Mouse (Mus musculus): ENCODE results near the gene Anapc7. TPM values are rescaled to one million over a fixed set of nuclear protein-coding genes. Genes with fewer than 3 reads are reported as not detected.

The Anapc7 gene
- polyA plus RNA-seq (2012; rRNA removed), result 20.3 and 22.3 TPM in 2 replicates

GRCm38 (mm10) chr5:122421271-122422068 is at the start of gene Anapc7:
Gene Anapc7 (plus strand): TSS chr5:122421693.

GRCm38 (mm10) chr5:122372192-122372769 is 49.2 kb upstream of the Anapc7 start, which contains the start of gene Fam216a:
Gene Fam216a (minus strand): TSS chr5:122372364.

GRCm38 (mm10) chr5:122391786-122392180 is 29.7 kb upstream of the Anapc7 start, which contains the start of gene Arpc3:
Gene Arpc3 (plus strand): TSS chr5:122391878.

Other genes with a start within 250 kb of the Anapc7 start
- 8.4 and 8.9 TPM in 2 replicates for gene Hvcn1, start 214.9 kb upstream of the Anapc7 start, polyA plus RNA-seq (2012; rRNA removed)
- 19.7 and 20.7 TPM in 2 replicates for gene Tctn1, start 157.2 kb upstream of the Anapc7 start, polyA plus RNA-seq (2012; rRNA removed)
- gene Pptc7, start 137.3 kb upstream of the Anapc7 start, polyA plus RNA-seq (2012; rRNA removed), result 32.6 and 38.3 TPM in 2 replicates
- 2.3 and 2.9 TPM in 2 replicates for gene Rad9b, start 67.5 kb upstream of the Anapc7 start, polyA plus RNA-seq (2012; rRNA removed)
- gene Vps29, start 67.3 kb upstream of the Anapc7 start, polyA plus RNA-seq (2012; rRNA removed), result 26.0 and 30.4 TPM in 2 replicates
- 56.5 and 75.0 TPM in 2 replicates for gene Gpn3, start 49.8 kb upstream of the Anapc7 start, polyA plus RNA-seq (2012; rRNA removed)
- 7.8 and 8.4 TPM in 2 replicates for gene Fam216a, start 49.3 kb upstream of the Anapc7 start, polyA plus RNA-seq (2012; rRNA removed)
- 155 and 156 TPM in 2 replicates for gene Arpc3, start 29.8 kb upstream of the Anapc7 start, polyA plus RNA-seq (2012; rRNA removed)
- 85.2 and 89.9 TPM in 2 replicates for gene Atp2a2, start 80.5 kb downstream of the Anapc7 start, polyA plus RNA-seq (2012; rRNA removed)
- gene Ift81, start 192.8 kb downstream of the Anapc7 start, polyA plus RNA-seq (2012; rRNA removed), result 0.99 and 1.5 TPM in 2 replicates
- 18.6 and 23.0 TPM in 2 replicates for gene P2rx7, start 222.2 kb downstream of the Anapc7 start, polyA plus RNA-seq (2012; rRNA removed)